Mouse (Mus musculus) neutrophil, adult 65 days (primary cell): ENCODE data around the gene Ptn. TPM values are rescaled to one million over a fixed set of nuclear protein-coding genes. Genes with fewer than 3 reads are reported as not detected.

Source experiments
- total RNA-seq: library from RNA; stranded (reverse); gene quantifications from 2 replicates; pipeline ENCODE4 v1.2.4, GENCODE M21; 2023

Ptn gene
- not detected in 2 replicates for total RNA-seq

DNA sequence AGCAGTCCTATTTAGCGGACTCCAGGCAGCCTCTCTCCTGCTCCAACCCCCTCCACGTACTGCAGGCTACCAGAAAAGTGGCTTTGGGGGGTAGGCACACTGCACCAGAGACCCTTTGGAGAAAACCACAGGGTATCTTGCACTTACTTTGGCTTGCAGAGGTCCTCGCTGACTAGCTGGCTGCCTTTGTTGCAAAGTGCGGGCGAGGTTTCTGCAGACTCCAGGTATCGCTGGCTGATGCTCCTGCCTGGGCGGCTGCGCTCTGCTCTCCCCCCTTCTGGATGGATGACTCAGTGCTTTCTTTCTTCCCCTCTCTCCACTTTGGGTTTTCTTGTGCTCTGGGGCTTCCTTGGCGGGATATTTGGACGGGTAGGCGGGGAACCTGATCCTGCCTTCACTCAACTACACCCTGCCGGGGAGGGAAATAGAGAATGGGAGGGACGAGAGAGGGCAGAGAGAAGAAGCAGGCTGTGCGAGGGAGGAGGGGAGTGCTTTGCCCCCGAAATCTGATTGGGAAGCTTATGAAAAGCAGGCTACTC, at the start of gene Ptn:
Gene Ptn, minus strand, starts transcription at position 474 of the 539 bp plus-strand sequence.

